Mouse (Mus musculus) erythroblast, embryonic 14.5 days (primary cell): ENCODE results near the gene Mrpl39.

Source experiments
- GATA1 ChIP-seq: IDR thresholded peaks from 2 replicates; pipeline ENCODE4 v1.6.1; 2012; ENCODE audit warnings: low read length, inconsistent platforms, mixed read lengths
- TAL1 ChIP-seq: IDR thresholded peaks from 3 replicates; pipeline ENCODE4 v1.6.1; 2012; ENCODE audit warnings: low read length, inconsistent platforms, mixed read lengths

- TF ChIP-seq GATA1, result no peak
- TF ChIP-seq TAL1, result no peak
Measured at GRCm38 (mm10) chr16:84703769-84704660, 31.5 kb downstream of the Mrpl39 start.
